Mouse (Mus musculus) erythroblast, embryonic 14.5 days (primary cell): ENCODE measurements around the gene Sap30.

ENCODE experiments used
- GATA1 ChIP-seq: IDR thresholded peaks from 2 replicates; pipeline ENCODE4 v1.6.1; 2012; ENCODE audit warnings: low read length, inconsistent platforms, mixed read lengths
- TAL1 ChIP-seq: IDR thresholded peaks from 3 replicates; pipeline ENCODE4 v1.6.1; 2012; ENCODE audit warnings: low read length, inconsistent platforms, mixed read lengths

DNA sequence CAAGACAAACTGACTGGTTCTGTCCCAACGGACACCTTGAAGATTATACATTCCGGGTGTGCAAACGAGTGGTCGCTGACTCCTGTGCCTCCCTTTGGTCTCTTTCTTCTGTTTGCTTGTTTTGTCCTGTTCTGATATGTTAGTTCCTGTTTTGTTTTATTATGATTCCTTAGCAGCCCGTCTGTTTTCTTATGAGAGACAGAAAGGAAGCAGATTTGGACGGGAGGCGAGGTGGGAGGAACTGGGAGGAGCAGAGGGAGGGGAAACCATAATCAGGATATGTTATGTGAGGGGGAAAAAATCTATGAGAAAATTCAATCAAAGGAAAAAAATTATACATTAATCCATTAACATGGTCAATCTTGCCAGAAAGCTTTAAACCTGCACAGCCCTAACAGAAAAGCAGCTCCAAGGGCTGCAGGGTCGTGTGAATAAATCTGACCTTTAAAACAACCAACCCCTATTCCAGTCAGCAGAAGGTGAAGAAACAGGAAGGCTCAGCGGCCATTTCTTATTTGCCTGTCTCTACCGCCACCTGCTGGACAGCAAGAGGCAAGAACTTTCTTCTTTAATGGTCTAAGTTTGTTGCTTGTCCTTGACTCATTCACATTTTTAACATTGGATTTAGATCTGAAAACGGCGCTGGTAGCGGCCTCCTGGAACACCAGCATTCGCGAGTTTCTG lies 43.1 kb upstream of the Sap30 start:
- no peak for TF ChIP-seq GATA1
- TF ChIP-seq TAL1: no peak
